Mouse (Mus musculus) heart, adult 8-10 months (tissue): ENCODE measurements around the gene BC028528. TPM values are rescaled to one million over a fixed set of nuclear protein-coding genes. Genes with fewer than 3 reads are reported as not detected.
A peak's percentile ranks its signal among the peaks of the same experiment; 100 is the strongest.
"Not testable (repeated sequence)": the region's sequence is repeated elsewhere in the genome, so short reads cannot be mapped to it uniquely, and the experiment has no call there.

Source experiments
- DNase-seq: peaks from one replicate; pipeline ENCODE4 v3.0.0; 2022; ENCODE audit warnings: low spot score
- total RNA-seq, 4 experiments: library from RNA; stranded (reverse); gene quantifications; 2 replicates each; pipeline ENCODE4 v1.2.4; 2022

BC028528 gene
- total RNA-seq, 4 experiments from 2014 or later = 6.3 to 12.0 (median 8.4) TPM

DNA sequence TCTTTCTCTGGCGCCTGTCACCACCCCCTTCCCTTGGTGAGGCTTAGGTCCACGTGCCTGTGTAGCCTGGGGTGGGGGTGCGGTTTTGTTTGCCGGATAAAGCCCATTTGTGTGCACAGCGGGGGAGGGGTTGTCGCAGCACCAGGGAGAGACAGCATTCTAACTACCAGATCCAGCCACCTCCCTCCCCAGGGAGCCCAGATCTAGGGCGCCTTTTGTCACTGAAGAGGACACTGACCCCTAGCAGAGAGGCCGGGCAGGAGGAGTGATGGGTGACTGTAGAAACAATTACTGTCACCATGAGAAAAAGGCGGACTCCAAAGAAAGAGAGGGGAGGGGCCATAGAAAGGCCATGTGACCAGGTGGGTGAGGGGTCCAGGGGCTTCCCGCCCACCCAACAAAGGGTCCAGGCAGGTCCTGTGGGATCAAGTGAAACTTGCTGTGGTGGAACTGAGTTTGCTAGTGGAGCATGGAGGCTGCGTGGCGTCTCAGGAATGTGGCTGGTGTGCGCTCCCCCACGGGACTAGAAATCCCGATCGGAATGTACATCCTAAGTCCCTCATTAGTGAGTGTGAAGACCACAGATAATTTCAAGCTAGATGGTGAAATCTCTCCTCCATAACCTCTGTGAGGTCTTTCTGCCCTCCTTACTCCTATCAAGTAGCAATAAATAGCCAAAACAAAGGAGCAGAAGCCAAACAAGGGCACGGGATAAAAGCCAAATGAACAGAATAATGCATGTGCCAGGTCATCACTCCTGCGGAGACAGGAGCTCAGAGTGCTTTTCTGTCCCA is 13.5 kb upstream of the BC028528 start:
- DNase-seq = no peak

DNA sequence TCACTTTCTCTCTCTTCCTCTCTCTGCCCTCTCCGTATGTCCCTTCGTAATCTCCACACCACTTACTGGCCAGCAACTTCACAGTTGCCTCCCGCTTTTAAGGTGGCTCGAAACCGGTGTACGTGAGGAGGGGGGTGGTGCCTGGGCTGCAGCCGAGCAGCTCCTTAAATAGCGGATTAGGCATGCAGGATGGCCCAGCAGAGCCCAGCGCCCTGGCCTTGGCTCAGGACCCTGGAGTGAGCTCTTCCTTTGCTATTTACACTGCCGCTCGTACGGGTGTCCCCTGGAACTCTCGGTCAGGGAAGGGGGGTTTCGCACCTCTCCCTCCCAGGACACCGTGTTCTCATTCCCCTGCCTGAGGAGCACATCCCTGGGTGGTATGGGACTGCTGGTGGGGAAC is 12.8 kb upstream of the BC028528 start, which contains the start of gene Car14:
TSS of gene Car14 (minus strand) at position 124 of the 400 bp plus-strand sequence.
- no peak for DNase-seq

DNA sequence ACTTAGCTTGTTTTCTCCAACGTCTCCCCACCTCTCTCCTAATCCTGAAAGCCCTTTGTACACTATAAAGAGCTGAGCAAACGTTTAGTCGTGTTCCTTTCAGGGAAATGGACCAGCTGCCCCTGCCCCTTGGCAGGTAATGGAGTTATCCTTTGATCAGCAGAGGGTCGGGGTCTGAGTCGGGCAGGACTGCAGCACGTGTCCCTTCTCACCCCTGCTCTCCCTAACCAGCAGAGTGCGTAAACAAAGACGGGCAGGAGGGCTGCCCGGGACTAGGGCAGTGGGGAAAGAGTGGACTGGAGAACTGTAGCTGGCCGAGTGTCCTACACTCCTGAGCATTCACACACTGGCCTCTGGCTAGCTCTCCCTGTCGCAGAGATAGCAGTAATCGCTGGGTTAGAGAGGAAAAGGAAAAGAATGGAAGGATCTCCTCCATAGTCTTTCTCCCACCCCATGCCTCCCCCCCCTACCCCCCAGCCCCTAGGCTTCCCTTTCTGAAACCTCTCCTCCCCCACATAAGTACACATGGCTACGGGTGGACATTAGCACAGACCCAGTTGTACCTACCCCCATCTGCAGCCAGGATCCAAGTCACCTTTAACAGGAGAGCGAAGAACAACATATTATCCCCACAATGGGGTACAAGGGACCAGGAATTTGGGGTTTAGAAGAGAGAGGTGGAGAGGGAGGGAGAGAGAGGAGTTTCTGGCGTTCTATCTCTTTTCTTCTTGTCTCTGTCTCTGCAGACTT is 12.1 kb upstream of the BC028528 start:
- DNase-seq = no peak

DNA sequence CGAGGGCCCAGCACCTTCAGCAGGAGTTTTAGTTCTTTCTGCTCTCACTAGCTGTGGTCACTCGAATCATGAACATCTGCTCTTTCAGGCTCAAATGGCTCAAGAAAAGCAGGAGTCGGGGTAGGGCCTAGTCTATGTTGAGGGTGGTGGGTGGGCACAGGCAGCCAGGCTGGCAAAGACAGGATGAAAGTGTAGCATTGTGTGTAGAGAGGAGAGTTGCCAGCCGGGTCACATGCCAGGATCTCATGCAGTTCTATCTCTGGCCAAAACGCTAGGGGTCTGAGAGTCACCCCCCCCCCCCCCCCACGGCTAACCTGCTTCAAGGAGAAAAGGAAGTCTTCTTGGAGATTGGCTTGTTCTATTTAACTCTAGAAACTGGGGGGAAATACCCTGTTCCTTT is 10.8 kb upstream of the BC028528 start:
- no peak for DNase-seq

DNA sequence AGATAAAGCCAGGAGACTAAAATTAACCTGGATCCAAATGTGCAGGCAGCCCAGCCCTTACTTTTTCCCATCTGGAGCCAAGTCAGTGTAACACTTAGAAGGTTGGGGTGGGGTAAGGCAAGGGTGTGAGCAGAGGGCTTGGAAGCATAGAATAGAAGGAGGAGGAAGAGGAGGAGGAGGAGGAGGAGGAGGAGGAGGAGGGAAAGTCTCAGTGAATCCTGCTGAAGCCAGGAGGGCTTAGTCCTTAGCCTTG is 10.5 kb upstream of the BC028528 start:
- DNase-seq = no peak

DNA sequence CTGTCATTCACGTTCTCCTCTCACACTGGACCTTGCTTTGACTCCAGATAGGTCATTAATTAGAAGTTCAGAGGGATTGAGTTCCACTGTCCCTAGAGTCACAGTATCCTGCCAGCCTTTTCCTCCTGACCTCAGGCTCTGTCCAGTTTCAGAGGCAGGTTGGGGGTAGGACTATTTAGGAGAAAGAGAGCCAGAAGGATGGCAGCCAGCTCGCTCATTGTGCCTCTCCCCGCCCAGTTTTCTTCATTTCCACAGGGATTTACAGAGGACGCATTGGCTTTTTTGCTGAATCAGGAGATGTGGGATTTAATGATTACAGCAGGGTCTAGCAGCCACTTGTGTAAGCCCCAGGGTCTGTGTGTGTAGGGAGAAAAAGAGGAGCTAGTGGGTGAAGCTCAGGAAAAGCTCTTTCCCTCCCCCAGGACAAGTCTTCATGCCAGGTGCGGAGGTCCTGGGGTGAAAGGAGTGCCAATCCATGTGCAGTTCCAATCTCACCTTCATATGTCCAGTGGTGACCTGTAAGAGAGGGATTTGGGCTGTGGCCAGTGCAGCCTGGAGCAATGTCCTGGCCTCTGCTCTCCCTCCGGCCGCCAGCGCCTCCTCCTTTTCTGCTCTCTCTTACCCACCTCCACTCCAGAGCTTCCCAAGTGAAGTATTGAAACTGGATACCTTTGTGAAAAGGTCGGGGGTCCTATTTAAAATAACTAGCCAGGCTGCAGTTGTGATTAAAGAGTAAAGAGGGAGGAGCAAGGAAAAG is 10.0 kb upstream of the BC028528 start:
- DNase-seq = no peak

DNA sequence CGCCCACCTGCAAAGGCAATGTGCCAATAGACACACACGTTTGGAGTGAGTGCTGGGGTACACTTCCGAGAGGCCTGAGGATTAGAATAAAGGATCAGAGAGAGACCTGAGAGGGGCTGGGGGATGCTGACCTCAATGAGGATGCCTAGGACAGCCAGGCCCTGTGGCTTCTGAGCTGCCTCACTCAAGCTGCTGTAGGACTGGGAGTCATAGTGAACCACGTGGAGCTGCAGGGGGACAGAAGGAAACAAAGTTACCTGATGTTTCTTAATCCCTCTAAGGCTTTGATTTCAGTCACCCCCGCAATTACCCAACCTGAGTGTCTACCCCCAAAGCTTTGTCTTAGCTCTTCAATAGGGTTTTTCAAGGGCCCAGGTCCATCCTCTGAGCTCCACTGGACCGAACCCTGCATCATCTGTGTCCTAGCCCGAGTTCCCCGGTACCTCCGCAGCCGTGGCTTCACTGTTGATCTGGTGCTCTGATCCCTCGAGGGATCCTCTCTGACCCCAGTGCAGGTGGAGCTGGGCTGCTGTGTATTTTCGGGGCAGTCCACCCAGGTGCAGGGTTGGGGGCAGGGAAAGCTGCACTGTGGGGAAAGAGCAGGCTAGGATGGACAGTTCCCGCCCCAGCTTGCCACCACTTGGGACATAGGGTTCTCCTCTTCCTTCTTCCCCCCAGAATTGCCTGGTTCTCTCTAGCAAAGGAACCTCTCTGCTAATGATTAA is 8.2 kb upstream of the BC028528 start:
- DNase-seq = no peak

DNA sequence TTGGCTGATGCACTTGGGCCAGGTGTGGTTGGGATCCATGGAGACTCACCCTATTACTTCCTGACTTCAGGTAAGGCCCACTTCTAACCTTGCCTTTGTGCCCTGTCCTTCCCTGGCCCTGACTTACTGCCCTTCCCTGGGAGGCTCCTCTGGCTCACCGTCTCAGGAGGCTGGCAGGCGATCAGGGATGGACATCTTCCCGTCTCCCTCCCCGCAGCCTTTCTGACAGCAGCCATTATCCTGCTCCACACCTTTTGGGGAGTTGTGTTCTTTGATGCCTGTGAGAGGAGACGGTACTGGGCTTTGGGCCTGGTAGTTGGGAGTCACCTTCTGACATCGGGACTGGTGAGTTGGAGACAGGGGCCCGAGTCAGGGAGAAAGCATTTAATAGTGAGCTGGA is 3.7 kb upstream of the BC028528 start:
- DNase-seq = not testable (repeated sequence)

DNA sequence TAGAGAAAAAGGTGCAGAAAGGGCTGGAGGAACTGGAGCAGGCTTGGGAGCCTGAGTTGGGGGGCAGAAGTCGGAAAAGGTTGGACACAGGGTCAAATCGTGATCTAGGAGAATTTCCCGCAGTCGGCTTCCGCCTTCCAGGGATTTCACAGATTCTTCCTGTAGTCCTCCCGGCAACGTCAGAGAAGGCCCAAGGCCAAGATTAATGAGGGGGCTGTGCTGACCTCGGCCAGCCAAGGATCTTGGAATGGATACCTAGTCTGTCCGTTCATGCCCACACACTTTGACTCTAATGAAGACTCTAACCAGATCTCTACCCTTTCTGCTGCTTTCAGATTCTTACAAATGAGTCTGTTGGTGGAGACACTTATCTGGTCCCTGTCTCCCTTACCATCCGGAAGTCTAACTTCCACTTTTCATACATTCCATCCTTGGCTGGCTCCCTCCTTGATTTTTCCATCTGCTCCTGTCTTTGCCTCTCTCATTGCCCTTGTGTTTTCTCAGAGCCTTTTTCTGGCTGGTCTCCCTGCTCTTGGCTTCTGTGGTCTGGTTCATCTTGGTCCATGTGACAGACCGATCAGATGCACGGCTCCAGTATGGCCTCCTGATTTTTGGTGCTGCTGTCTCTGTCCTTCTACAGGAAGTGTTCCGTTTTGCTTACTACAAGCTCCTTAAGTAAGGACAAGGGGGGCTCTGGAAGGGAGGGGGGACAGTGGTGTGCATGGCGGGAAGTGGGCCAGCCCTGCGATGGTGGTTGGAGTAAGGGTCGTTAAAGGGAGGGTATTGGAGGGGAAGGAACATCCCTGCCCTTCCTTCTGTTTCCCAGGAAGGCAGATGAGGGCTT is 2.7 kb upstream of the BC028528 start:
- peak; percentile 67 for DNase-seq

DNA sequence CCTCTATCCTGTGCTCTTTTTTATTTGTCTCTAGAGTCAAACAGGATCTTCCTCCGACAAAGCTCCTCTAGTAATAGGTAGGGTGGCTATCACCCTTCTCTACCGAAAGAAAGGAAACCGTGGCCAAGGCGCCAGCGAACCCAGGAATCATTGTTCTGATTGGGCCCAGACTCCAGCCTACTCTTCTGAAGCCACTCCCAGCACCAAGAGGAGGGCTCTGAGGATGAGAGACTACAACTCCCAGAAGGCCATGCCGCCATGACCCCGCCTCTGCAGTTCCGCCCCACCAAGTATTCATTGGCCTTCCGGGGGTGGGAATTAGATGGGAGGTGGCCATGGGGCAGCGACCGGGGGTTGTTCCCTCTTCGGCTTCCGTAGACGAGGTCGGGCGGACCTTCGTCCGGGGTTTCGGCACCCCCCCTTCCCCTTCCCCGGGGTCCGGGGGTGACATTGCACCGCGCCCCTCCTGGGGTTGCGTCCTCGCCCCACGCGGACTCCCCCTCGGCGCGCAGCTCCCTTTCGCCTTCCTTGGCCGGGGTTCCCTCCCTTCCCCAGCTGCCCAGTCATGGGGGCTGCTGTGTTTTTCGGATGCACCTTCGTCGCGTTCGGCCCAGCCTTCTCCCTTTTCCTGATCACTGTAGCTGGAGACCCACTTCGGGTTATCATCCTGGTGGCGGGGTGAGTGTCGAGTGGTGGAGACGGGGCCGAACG is 2.0 kb upstream of the BC028528 start, which contains the start of gene Aph1a:
TSS of gene Aph1a (plus strand) at position 364 of the 711 bp plus-strand sequence.
- peak; percentile 99 for DNase-seq

DNA sequence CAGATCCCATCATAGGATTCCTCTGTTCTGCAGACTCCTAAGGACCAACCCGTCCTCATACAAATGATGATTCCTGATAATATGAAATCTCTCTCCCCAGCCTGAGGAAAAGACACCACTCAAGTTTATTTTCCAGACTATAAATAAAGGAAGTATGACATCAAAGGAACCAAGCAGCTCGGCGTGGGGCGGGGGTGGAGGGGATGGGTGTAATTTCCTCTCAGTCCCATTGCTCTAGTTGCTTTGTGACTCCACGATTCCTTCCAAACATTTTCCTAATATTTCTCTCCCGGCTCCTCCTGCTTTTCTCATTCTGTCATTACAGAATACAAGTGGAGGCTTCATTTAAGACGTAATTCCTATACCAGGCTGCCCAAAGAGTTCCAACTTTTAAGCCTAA is 1.3 kb upstream of the BC028528 start:
- DNase-seq = no peak

DNA sequence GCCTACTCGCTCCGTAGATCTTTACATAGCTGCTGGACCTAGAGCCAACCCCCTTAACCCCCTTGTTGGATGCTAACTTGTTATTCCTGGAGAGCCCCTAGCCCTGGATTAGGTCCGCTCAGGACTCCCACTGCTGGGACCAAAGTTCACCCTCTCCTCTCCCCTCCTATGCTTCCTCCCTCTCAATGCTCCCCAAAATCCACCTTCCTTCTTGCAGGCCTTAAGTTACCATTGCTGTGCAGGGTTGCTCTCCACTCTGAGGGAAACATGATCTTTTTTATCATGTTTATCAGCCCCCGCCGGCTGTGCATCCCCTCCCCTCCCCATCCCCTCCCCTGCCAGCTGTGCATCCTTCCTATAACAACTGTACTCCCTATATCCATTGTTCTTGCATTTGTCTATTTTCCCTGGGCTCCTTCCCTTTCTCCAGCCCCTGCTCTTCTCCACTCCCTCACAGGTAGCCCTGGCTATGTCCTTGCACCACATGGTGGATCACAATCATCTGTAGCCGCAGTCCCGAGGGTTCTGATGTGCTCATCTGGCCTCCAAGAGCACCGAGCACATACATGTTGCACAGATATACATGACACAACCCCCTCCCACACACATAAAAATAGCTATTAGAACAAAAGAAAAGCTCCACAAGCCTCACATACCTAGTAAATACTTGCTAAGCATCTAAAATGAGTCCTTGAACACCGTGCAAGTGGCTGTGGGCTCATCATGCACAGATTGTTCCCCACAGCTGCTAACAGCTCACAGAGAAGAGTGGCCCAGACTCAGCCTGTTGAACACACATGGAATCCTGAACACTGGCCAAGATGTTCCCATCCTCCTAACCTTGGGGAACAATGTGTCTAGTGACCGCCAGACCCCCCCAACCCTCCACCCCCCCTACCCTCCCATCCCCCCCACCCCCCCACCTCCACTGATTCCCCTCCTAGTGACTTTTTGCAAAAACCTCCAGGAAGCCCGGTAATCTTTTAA is 554 bp upstream of the BC028528 start:
- DNase-seq = no peak

DNA sequence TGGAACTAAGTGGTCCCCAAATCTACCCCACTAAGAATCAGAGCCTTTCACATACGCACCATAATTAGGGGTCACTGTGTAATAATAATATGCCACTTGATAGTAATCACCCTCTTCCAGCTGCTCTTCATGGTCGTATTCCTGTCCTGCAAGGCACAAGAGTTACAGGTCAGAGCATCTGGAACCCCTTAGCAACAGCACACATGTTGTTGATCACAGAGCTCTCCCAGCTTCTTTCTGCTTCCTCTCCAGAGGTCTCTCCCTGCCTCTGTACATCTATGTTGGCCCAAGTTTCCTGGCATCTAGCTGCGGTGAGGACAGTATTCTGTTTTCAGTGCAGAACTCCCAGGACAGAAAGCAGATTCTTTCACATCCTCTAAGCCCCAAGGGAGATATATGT is 2.1 kb downstream of the BC028528 start:
- no peak for DNase-seq

DNA sequence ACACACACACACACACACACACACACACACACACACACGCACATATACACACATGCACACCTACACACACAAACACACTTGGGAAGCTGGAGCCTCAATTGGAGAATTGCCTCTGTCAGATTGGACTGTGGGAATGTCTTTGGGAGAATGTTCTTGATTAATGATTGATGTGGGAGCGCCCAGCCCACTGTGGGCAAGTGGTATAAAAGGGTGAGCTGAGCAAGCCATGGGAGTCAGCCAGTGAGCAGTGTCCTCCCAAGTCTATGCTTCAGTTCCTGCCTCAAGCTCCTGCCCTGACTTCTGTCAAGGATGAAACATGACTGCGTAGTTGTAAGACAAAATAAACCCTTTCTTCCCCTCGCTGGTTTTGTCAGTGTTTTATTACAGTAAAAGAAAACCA is 4.2 kb downstream of the BC028528 start:
- DNase-seq = no peak

DNA sequence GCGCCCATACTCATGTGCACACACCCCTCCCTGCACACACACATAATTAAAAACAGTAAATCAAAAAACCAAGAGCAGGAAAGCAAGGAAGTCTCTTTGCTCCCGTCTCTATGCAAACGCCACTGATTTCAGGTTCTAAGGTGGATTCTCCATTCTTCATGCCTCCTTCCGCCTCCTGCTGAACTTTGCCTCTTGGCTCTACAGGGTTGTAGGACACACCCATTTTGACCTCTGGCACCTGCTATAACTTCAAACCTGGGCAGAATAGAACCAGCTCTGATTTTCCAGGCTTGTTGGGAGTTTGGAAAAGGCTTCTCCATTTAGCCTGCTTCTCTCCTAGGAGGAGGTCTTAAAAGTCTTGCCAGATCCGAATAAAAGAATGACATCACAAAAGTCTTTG is 7.4 kb downstream of the BC028528 start:
- no peak for DNase-seq

DNA sequence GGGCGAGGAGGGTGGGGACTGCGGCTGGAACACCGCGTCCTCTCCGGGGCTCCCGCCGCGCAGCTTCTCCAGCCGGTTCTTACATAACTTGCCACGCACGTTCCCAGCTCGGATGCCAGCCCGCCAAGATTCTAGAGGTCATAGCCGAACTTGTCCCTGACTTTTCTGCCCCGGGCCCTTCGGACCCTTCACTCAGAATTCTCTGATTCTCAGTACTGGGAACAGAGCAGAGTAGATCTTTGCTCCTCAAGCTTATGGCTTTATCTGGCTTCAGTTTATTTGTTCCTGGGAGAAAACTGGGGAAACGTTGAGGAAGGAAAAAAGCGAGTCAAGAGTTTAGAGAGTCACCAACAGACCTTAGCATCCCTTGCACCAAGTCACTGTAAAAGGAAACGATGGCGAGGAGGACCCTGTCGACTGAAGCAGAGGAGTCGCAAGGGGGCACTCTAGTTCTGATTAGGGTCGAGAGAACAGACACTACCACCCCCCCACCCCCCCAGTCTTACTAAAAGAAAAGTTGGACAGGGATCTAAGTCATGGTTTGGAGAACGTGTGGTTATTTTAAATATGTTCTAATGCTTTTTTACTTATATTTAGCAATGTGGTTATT is 8.9 kb downstream of the BC028528 start:
- peak; percentile 74 for DNase-seq

DNA sequence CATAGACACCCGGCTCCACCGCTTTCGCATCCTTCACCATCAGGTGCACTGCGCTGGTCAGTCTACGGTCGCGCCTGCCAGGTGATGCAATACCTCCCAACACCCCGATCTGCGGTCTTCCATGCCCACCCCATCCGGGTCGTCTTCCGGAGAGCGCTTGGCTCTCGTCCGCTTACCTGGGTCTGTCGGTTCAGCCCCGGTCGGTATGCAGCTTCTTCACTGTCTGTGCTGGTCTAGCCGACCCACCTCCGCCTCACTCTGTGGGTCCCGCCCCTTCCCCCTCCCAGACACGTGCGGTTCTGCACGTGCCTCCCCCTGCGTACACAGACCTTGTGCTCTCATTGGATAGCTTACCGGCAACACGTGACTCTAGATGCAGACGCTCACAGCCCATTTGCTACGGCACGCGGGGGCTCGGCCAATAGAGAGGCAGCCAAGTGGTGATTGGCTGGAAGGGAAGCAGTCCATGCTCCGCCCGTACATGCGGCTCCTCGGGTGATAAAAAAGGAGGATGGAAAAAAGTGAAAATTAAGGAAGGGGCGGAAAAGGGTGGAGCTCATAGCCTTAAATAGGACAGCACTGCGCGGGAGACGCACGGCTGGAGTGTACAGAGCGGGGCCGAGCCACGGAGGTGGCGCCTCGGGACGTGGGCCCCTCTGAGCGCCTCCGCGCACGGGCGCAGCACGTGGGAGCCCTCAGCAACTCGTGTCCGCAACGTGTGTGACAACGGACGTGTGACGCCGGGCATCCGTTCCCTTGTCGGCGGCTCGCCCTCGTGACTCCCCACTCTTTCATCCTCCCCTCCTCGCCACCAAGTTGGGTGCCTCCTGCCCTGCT is 9.6 kb downstream of the BC028528 start, which contains the start of gene Ciart:
TSS of gene Ciart (minus strand) at position 273 of the 837 bp plus-strand sequence.
- peak; percentile 94 for DNase-seq

DNA sequence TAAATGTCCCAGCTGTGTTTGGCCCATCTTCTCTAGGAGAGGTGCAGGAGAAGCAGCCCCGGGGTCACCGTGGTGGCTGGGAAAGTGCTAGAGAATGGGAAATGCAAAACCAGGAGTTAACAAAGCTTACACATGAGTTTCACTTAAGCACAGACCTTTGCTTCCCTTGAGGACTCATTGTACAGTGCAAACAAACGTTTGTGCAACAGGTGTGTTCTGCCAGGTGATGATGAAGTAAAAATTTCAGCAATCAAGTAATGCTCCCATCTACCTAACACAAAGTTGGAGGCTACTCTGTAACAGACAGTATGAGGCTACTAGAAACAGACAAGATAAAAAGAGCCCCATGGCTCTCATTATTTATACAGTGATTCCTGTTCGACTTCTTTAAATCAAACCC is 12.7 kb downstream of the BC028528 start:
- DNase-seq = no peak
